Mouse (Mus musculus) intestine, embryonic 16.5 days (tissue): Measurements from ENCODE around the gene Zp2. TPM values are rescaled to one million over a fixed set of nuclear protein-coding genes. Genes with fewer than 3 reads are reported as not detected.
A peak's percentile ranks its signal among the peaks of the same experiment; 100 is the strongest.

Experiments
- ATAC-seq: fragments of 200-750 bp; cut with Nextera tagmentation; 2 replicates; pipeline ENCODE4 v1.8.0; 2017; ENCODE audit warnings: moderate TSS enrichment, moderate library complexity
- H3K27ac ChIP-seq: fragments of 300-500 bp; sonication (generic); 2 replicates; pipeline ENCODE4 v1.5.1; 2014; ENCODE audit warnings: mild to moderate bottlenecking, low read length
- H3K27me3 ChIP-seq: fragments of 300-500 bp; sonication (generic); replicated peaks from 2 replicates; pipeline ENCODE4 v1.6.1; 2014; ENCODE audit warnings: low read length, control low read depth, mixed read lengths; ENCODE audit not compliant: control insufficient read depth, insufficient read depth
- H3K36me3 ChIP-seq: fragments of 300-500 bp; sonication (generic); 2 replicates; pipeline ENCODE4 v1.6.1; 2014; ENCODE audit warnings: low read length, control low read depth; ENCODE audit not compliant: control insufficient read depth, insufficient read depth
- H3K4me1 ChIP-seq: fragments of 300-500 bp; sonication (generic); 2 replicates; pipeline ENCODE4 v1.6.1; 2014; ENCODE audit warnings: low read length, control low read depth, mixed read lengths; ENCODE audit not compliant: control insufficient read depth, insufficient read depth
- H3K4me2 ChIP-seq: fragments of 300-500 bp; sonication (generic); 2 replicates; pipeline ENCODE4 v1.6.1; 2014; ENCODE audit warnings: low read depth, low read length, control low read depth
- H3K4me3 ChIP-seq: fragments of 300-500 bp; sonication (generic); 2 replicates; pipeline ENCODE4 v1.5.1; 2014; ENCODE audit warnings: mild to moderate bottlenecking, low read length
- H3K9ac ChIP-seq: fragments of 300-500 bp; sonication (generic); 2 replicates; pipeline ENCODE4 v1.6.1; 2014; ENCODE audit warnings: low read depth, low read length
- H3K9me3 ChIP-seq: fragments of 300-500 bp; sonication (generic); 2 replicates; pipeline ENCODE4 v1.6.1; 2016; ENCODE audit warnings: low read length, control low read depth; ENCODE audit not compliant: control insufficient read depth
- WGBS: fragments of 180-500 bp; shearing (Covaris S2); extraction: QIAGEN DNeasy Blood & Tissue Kit; methylation state at CpG from one replicate; pipeline ENCODE4 v1.1.7; 2014; 5-methylcytosine and 5-hydroxymethylcytosine counted together
- polyA plus RNA-seq: library from polyadenylated mRNA; unstranded; fragments of >200 nt; fragmentation: Nextera tagmentation; extraction: Ambion mirVana; gene quantifications from 2 replicates; pipeline ENCODE4 v1.2.1, GENCODE M21; 2015

The Zp2 gene
- polyA plus RNA-seq, result not detected in 2 replicates

DNA sequence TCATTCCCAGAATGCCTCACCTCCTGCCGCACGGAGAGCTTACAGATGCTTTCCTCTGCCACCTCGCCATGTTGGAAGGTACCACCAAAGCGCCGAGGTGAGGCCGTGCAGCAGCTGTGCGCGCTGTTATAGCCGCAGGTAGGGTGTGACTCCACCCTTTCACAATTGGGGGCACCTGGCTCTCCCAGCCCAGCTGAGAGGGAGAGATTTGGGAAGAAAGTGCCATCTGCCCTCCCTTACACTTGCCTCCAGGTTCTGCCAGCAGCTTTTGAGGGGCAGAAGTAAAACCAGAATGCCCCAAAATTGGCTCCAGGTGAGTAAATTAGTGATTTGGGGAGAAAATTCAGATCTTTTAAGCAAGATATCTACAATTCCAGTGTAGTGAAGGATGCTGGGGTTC, at the start of gene Zp2:
Gene Zp2 (minus strand): TSS at position 101 of the 400 bp plus-strand sequence.
- no peak for ATAC-seq

DNA sequence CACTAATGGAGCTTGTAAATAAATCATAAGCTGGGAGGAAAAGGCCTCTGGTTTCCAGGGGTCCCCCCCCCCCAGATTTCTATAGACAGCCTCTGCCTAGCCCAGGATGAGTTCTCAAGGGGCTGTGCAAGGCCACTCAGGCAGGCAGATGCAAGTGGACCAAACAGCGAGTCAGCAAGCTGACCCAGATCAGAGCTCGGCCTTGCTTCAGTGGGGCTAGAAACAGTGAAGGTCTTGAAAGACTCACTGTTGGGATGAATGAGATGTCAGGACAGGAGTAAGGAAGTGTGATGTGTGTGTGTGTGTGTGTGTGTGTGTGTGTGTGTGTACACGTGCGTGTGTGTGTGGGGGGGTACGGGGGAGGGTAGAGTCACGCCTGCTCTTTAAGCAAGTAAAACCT, 47.7 kb upstream of the Zp2 start:
- WGBS, result 64% methylated on average over 6 of the region's 6 CpGs

More for the DNA sequence above, at the start of gene Zp2:
- Histone ChIP-seq H3K9me3 (no peaks in the 10 kb centered on the region), H3K27me3 (no peaks in the 10 kb centered on the region), H3K27ac (no peak within 1 kb of the TSS), H3K9ac (no peak within 1 kb of the TSS), H3K4me2 (no peak within 1 kb of the TSS), H3K4me1 (no peaks in the 10 kb centered on the region), H3K4me3 (no peak within 1 kb of the TSS), H3K36me3 (no peaks in the 10 kb centered on the region)
- WGBS, result 74% methylated on average over 9 of the region's 9 CpGs

DNA sequence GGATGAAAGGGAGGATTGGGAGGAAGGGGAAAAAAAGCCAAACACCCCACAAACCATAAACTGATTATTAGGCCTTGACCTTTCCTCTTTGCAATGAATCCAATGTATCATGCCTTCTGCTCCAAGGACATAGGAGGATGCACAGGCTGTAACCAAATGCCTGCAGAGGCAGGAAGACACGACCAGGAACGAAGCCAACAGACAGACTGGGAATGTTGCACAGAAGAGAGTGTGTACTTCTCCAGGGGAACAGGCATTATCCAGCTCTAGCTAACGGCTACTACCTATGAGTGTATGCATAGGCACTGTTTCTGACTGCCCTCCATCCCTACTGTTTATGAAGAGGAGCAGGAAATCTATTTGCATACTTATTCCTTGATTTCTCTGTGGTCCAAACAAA, 47.1 kb upstream of the Zp2 start:
- Histone ChIP-seq H3K9ac (no peak overlapping the region), H3K4me1 (peaks cover 9% of the 10 kb centered on the region), H3K9me3 (no peaks in the 10 kb centered on the region), H3K4me3 (no peak overlapping the region), H3K27ac (no peak overlapping the region), H3K36me3 (no peaks in the 10 kb centered on the region), H3K4me2 (no peak overlapping the region), H3K27me3 (no peaks in the 10 kb centered on the region)
- ATAC-seq, result no peak
- 24% methylated on average over 3 of the region's 3 CpGs for WGBS

More for the DNA sequence above, 47.7 kb upstream of the Zp2 start:
- Histone ChIP-seq H3K36me3 (no peaks in the 10 kb centered on the region), H3K4me3 (no peak overlapping the region), H3K4me1 (peaks cover 9% of the 10 kb centered on the region), H3K4me2 (no peak overlapping the region), H3K9ac (no peak overlapping the region), H3K9me3 (no peaks in the 10 kb centered on the region), H3K27me3 (no peaks in the 10 kb centered on the region), H3K27ac (no peak overlapping the region)
- no peak for ATAC-seq

DNA sequence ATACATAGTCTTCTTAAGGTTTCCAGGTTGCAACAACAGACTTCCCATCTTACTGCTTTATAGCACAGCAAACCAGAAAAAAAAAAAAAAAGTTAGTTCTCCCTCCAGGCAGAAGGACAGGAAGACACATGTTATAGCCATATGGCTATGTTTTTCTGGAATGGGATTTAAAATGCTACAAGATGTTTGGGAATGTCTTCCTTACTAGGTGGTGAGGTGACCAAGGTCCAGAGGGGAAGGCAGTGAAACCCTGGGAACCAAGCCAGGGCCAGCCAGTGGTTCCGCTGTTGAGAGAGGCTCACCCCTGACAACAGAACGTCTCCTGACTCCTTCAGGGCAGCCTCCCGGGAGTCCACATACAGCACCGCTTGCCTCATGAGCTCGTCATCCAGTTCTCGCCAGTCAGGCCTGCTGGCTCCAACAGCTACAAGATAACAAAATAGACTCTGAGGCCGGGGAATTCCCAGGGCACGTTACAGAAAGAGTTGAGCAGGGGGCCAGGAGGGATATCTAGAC, 45.1 kb upstream of the Zp2 start:
- Histone ChIP-seq H3K4me2 (no peak overlapping the region), H3K9ac (no peak overlapping the region), H3K36me3 (no peaks in the 10 kb centered on the region), H3K27me3 (no peaks in the 10 kb centered on the region), H3K9me3 (no peaks in the 10 kb centered on the region), H3K27ac (peak overlapping the region; percentile 51), H3K4me3 (no peak overlapping the region), H3K4me1 (peaks cover 9% of the 10 kb centered on the region)
- 40% methylated on average over 8 of the region's 8 CpGs for WGBS
- peak; percentile 53 for ATAC-seq

GRCm38 (mm10) chr7:120189369-120190149, 44.5 kb upstream of the Zp2 start:
- Histone ChIP-seq H3K27ac (peak overlapping the region; percentile 51), H3K9ac (no peak overlapping the region), H3K4me2 (no peak overlapping the region), H3K4me3 (no peak overlapping the region), H3K27me3 (no peaks in the 10 kb centered on the region), H3K4me1 (peaks cover 9% of the 10 kb centered on the region), H3K36me3 (no peaks in the 10 kb centered on the region), H3K9me3 (no peaks in the 10 kb centered on the region)
- peak; percentile 96 for ATAC-seq
- 50% methylated on average over 8 of the region's 8 CpGs for WGBS

DNA sequence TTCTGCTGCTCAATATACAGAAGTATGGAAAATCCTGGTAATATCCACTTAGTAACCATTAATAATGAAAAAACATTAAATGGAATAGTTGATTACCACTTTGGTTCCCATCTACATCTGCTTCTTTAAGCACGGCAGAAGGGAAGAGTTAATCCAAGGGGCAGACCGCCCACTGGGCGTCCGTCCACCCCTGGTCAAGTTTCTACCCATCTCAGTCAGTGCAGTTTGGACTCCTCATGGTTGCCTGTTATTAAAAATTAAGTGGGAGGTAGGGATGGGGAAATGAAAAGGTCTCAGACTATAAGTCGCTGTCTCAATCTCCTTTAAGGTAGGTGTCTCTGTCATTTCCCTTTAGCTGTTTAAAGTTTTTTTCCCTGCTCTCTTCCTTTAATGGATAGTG, 43.9 kb upstream of the Zp2 start:
- Histone ChIP-seq H3K36me3 (no peaks in the 10 kb centered on the region), H3K27me3 (no peaks in the 10 kb centered on the region), H3K27ac (peak overlapping the region; percentile 73), H3K4me2 (no peak overlapping the region), H3K4me1 (peaks cover 9% of the 10 kb centered on the region), H3K9ac (no peak overlapping the region), H3K4me3 (no peak overlapping the region), H3K9me3 (no peaks in the 10 kb centered on the region)
- ATAC-seq, result peak; percentile 21; the same call in 1 of the 2 replicates
- 86% methylated on average over 5 of the region's 5 CpGs for WGBS

DNA sequence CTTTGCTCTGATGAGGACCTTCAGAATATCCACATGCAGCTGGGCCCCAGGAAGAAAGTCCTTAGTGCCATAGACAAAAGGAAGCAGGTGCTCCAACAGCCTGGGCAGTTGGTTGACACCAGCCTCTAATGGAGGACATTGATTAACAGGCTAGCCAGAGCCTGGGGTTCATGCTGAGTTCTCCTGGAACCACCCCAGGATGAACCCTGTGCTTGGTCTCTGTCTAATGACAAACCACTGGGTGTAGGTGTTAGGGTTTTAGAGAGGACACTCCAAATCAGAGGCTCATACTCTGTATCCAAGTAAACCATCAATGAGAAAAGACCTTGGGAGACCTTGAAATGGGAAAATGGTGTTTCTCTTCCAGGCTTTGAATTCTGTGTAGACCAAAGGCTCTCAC, 37.8 kb upstream of the Zp2 start:
- H3K36me3 ChIP-seq, result no peaks in the 10 kb centered on the region
- H3K9me3 ChIP-seq, result no peaks in the 10 kb centered on the region
- H3K4me3 ChIP-seq, result no peak overlapping the region
- no peak overlapping the region for H3K9ac ChIP-seq
- H3K27me3 ChIP-seq, result no peaks in the 10 kb centered on the region
- no peak for ATAC-seq
- no peak overlapping the region for H3K4me2 ChIP-seq
- H3K27ac ChIP-seq, result no peak overlapping the region
- H3K4me1 ChIP-seq, result no peaks in the 10 kb centered on the region; the same call in 1 of the 2 replicates

DNA sequence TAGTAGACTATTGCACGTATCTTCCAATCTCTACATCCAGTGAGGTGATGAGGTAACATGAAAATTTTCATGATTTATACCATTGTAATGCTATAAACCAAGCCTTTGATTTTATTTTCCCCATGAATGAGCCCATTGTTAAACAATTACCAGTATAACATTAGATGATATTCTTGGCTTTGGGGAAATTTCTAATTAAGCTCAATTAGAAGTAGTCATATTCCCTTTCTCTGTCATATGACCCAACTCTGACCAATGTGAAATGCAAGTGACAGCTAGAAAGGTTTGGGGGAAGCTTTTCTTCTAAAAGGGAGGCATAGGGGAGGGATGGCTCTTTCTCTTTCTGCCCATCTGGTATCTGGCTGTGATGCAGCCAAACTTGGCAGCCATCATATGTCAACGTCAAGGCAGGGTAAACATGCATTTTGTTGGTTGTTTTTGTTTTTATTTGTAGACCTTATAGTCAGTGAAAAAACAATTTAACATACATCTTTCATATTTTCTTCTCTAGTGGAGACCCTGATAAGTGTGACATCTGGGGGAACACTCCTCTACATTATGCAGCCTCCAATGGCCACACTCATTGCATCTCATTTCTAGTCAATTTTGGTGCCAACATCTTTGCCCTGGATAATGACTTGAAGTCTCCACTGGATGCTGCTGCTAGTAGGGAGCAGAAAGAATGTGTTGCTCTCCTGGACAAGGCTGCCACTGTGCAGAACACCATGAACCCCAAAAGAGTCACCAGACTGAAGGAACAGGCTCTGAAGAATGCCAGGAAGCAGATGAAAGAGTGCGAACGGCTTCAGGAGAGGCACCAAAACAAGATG, 36.5 kb upstream of the Zp2 start:
- Histone ChIP-seq H3K36me3 (no peaks in the 10 kb centered on the region), H3K4me1 (no peaks in the 10 kb centered on the region; the same call in 1 of the 2 replicates), H3K4me3 (no peak overlapping the region), H3K27me3 (no peaks in the 10 kb centered on the region), H3K4me2 (no peak overlapping the region), H3K27ac (no peak overlapping the region), H3K9ac (no peak overlapping the region), H3K9me3 (no peaks in the 10 kb centered on the region)
- no peak for ATAC-seq
- WGBS, result 91% methylated on average over 4 of the region's 4 CpGs

DNA sequence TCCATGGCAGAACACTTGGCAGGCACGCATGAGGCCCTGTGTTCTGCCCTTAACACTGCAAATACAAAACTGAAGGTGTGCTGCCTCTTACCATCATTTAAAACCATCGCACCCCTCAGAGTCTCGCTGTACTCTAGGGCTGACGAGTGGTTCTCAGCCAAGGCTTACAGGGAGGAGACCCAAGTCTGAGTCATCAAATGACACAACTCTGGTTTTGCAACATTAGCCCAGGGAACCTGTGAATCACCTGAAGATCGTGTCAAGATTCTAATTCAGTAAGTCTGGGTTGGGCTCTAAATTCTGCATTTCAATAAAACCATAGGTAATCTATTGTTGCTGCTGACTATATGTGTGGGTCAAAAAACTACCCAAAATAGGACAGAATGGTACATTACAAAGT, 35.5 kb upstream of the Zp2 start:
- Histone ChIP-seq H3K4me3 (no peak overlapping the region), H3K4me1 (no peaks in the 10 kb centered on the region; the same call in 1 of the 2 replicates), H3K27me3 (no peaks in the 10 kb centered on the region), H3K27ac (no peak overlapping the region), H3K9ac (no peak overlapping the region), H3K4me2 (no peak overlapping the region), H3K9me3 (no peaks in the 10 kb centered on the region), H3K36me3 (no peaks in the 10 kb centered on the region)
- WGBS, result 75% methylated on average over 5 of the region's 5 CpGs
- 0 out of 2 replicates have a peak, but pooled peaks have one; percentile 32 for ATAC-seq
